9 mouse cellular contexts compared by ENCODE assay signal in the genomic region with DNA sequence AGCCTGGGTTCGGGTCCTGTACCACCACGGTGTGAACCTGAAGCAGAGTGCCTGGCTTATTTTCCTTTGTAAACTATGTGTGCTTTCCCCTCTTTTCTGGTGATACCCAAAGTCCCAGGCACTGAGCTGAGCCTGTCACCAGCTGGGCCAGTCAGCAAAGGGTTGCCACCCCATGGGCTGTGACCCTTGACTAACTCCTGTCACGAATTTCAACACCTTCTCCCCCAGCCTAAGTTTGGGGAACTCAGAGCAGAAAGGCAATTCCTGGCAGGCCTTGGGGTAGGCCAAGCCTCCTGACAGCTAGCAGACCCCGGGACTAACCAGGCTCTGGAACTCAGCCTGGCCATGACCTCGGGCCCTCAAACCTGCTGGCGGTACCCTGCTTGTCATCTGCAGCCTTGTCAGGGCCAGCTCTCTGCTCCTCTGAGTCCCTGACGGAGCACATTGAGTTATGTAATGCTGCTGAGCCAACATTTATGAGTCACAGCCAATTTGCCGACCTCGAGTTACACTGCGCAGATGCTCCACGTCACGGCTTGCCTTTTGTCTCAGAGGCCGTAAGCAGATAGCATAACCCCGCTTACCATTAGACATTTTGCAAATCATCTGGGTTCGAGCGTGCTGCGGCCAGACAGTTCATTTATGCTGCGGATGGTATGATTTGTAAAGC.
DNase-seq lines count a peak whose midpoint lies in the region; ATAC-seq lines count a peak whose summit lies in the region.
"Had no signal": no experiment of that assay in that cellular context is flagged by ENCODE, and none has a peak within 500 bp of the region (broad histone marks: within the 10 kb centered on the region; RNA-seq: fewer than 3 reads in every experiment).

No protein-coding gene starts in this region.

- no peaks in the 10 kb centered on the region for H3K9me3 ChIP-seq in heart, embryonic 12.5 days (replicated peaks)
- H3K9me3 ChIP-seq in embryonic facial prominence, embryonic 12.5 days = no peaks in the 10 kb centered on the region
- H3K9me3 ChIP-seq in intestine, embryonic 15.5 days = no peaks in the 10 kb centered on the region
- H3K9me3 ChIP-seq in limb, embryonic 11.5 days (ENCODE audit: control insufficient read depth, low read length) = no peaks in the 10 kb centered on the region

- DNase-seq in heart, adult 18-20 months = peak; percentile 47 to 69
- DNase-seq in adrenal gland, adult 18-20 months (ENCODE audit: low spot score in 2 of 2) = peak; percentile 50 to 66
- DNase-seq in limb, embryonic 11.5 days (ENCODE audit: low spot score) = peak; percentile 76
- peak; percentile 26 for DNase-seq in ovary, postnatal 14 days (ENCODE audit: low spot score)
- DNase-seq in spleen, postnatal 4 days (ENCODE audit: low spot score in 2 of 2) = no peak

- H3K4me1 ChIP-seq in heart, embryonic 12.5 days (replicated peaks) = peaks cover 4% of the 10 kb centered on the region; the same call in 1 of the 2 replicates
- H3K4me1 ChIP-seq in embryonic facial prominence, embryonic 12.5 days = peaks cover 13% of the 10 kb centered on the region; the same call in 1 of the 2 replicates
- H3K4me1 ChIP-seq in intestine, embryonic 15.5 days (replicated peaks) = peaks cover 4% of the 10 kb centered on the region; the same call in 1 of the 2 replicates
- H3K4me1 ChIP-seq in limb, embryonic 11.5 days (ENCODE audit: control insufficient read depth, insufficient read depth, low read length) = no peaks in the 10 kb centered on the region; the same call in 1 of the 2 replicates

- no peak overlapping the region for H3K4me2 ChIP-seq in heart, embryonic 12.5 days
- no peak overlapping the region for H3K4me2 ChIP-seq in embryonic facial prominence, embryonic 12.5 days (replicated peaks)
- H3K4me2 ChIP-seq in intestine, embryonic 15.5 days (replicated peaks) = peak overlapping the region; percentile 11; the same call in 1 of the 2 replicates
- no peak overlapping the region for H3K4me2 ChIP-seq in limb, embryonic 11.5 days (ENCODE audit: low read depth, severe bottlenecking)

- H3K9ac ChIP-seq in heart, embryonic 12.5 days = no peak overlapping the region
- H3K9ac ChIP-seq in embryonic facial prominence, embryonic 12.5 days = no peak overlapping the region
- no peak overlapping the region for H3K9ac ChIP-seq in intestine, embryonic 15.5 days
- H3K9ac ChIP-seq in limb, embryonic 11.5 days (ENCODE audit: low read length) = no peak overlapping the region

- no peak for ATAC-seq in heart, embryonic 12.5 days (ENCODE audit: insufficient number of reproducible peaks, low FRiP score)
- peak; percentile 62; the same call in 1 of the 2 replicates for ATAC-seq in embryonic facial prominence, embryonic 12.5 days (ENCODE audit: insufficient number of reproducible peaks, insufficient read depth, low FRiP score, low TSS enrichment)
- ATAC-seq in intestine, embryonic 15.5 days = peak; percentile 87
- ATAC-seq in limb, embryonic 11.5 days (ENCODE audit: insufficient number of reproducible peaks, low FRiP score, low TSS enrichment, low read depth) = peak; percentile 80; the same call in 1 of the 2 replicates

- H3K27ac ChIP-seq in heart, embryonic 12.5 days (ENCODE audit: poor library complexity, severe bottlenecking) = no peak overlapping the region
- peak overlapping the region; percentile 43; the same call in 1 of the 2 replicates for H3K27ac ChIP-seq in embryonic facial prominence, embryonic 12.5 days
- H3K27ac ChIP-seq in intestine, embryonic 15.5 days = 0 out of 2 replicates have a peak overlapping the region, but pooled peaks have one; percentile 19
- no peak overlapping the region for H3K27ac ChIP-seq in limb, embryonic 11.5 days (replicated peaks; ENCODE audit: low read depth, low read length)

- H3K36me3 ChIP-seq in heart, embryonic 12.5 days = no peaks in the 10 kb centered on the region
- H3K36me3 ChIP-seq in embryonic facial prominence, embryonic 12.5 days = no peaks in the 10 kb centered on the region
- H3K36me3 ChIP-seq in intestine, embryonic 15.5 days = no peaks in the 10 kb centered on the region
- no peaks in the 10 kb centered on the region for H3K36me3 ChIP-seq in limb, embryonic 11.5 days (ENCODE audit: control insufficient read depth, insufficient read depth, low read length)

- WGBS in heart, embryonic 12.5 days = 58% methylated on average over 18 of the region's 18 CpGs
- WGBS in embryonic facial prominence, embryonic 12.5 days = 57% methylated on average over 18 of the region's 18 CpGs
- 37% methylated on average over 18 of the region's 18 CpGs for WGBS in intestine, embryonic 15.5 days
- WGBS in limb, embryonic 11.5 days = 49% methylated on average over 18 of the region's 18 CpGs

- H3K27me3 ChIP-seq in heart, embryonic 12.5 days (replicated peaks) = 0 out of 2 replicates have a peak, but pooled peaks cover 8% of the 10 kb centered on the region
- H3K27me3 ChIP-seq in embryonic facial prominence, embryonic 12.5 days = no peaks in the 10 kb centered on the region
- peaks cover 12% of the 10 kb centered on the region for H3K27me3 ChIP-seq in intestine, embryonic 15.5 days (replicated peaks)
- H3K27me3 ChIP-seq in limb, embryonic 11.5 days (ENCODE audit: control insufficient read depth, insufficient read depth, low read length) = no peaks in the 10 kb centered on the region

- no peak overlapping the region for H3K4me3 ChIP-seq in heart, embryonic 12.5 days
- no peak overlapping the region for H3K4me3 ChIP-seq in embryonic facial prominence, embryonic 12.5 days
- no peak overlapping the region for H3K4me3 ChIP-seq in intestine, embryonic 15.5 days (replicated peaks)
- H3K4me3 ChIP-seq in limb, embryonic 11.5 days (ENCODE audit: low read depth, low read length) = no peak overlapping the region
- H3K4me3 ChIP-seq: erythroblast, embryonic 14.5 days had no signal

Comparison
In these comparisons a context has a peak if more than half of its experiments do, and no peak if none do; other contexts are left out.
1. DNase-seq: peak in heart, adult 18-20 months (2 of 2), adrenal gland, adult 18-20 months (2 of 2), limb, embryonic 11.5 days (single experiment) and ovary, postnatal 14 days (single experiment); none in spleen, postnatal 4 days (0 of 2).
2. H3K27ac ChIP-seq: peak in embryonic facial prominence, embryonic 12.5 days (single experiment) and intestine, embryonic 15.5 days (single experiment); none in heart, embryonic 12.5 days (single experiment) and limb, embryonic 11.5 days (single experiment).